Mouse (Mus musculus) intestine, postnatal 0 days (tissue): ENCODE data around the gene Asb8. TPM values are rescaled to one million over a fixed set of nuclear protein-coding genes. Genes with fewer than 3 reads are reported as not detected.

ENCODE experiments used
- ATAC-seq: fragments of 200-750 bp; cut with Nextera tagmentation; 2 replicates; pipeline ENCODE4 v1.8.0; 2017; ENCODE audit warnings: mild to moderate bottlenecking, moderate TSS enrichment, moderate library complexity
- H3K27ac ChIP-seq: fragments of 300-500 bp; sonication (generic); 2 replicates; pipeline ENCODE4 v1.5.1; 2014; ENCODE audit warnings: mild to moderate bottlenecking, low read depth, low read length, moderate library complexity
- H3K27me3 ChIP-seq: fragments of 300-500 bp; sonication (generic); replicated peaks from 2 replicates; pipeline ENCODE4 v1.6.1; 2014; ENCODE audit warnings: low read length, mixed read lengths; ENCODE audit not compliant: control insufficient read depth, insufficient read depth
- H3K36me3 ChIP-seq: fragments of 300-500 bp; sonication (generic); 2 replicates; pipeline ENCODE4 v1.6.1; 2014; ENCODE audit warnings: mild to moderate bottlenecking, moderate library complexity; ENCODE audit not compliant: control insufficient read depth, insufficient read depth
- H3K4me1 ChIP-seq: fragments of 300-500 bp; sonication (generic); replicated peaks from 2 replicates; pipeline ENCODE4 v1.6.1; 2014; ENCODE audit warnings: antibody characterized with exemption, low read length, mixed read lengths; ENCODE audit not compliant: control insufficient read depth, insufficient read depth
- H3K4me2 ChIP-seq: fragments of 300-500 bp; sonication (generic); replicated peaks from 2 replicates; pipeline ENCODE4 v1.6.1; 2014; ENCODE audit warnings: low read depth, mild to moderate bottlenecking, moderate library complexity
- H3K4me3 ChIP-seq: fragments of 300-500 bp; sonication (generic); 2 replicates; pipeline ENCODE4 v1.5.1; 2014; ENCODE audit warnings: low read depth, low read length
- H3K9ac ChIP-seq: fragments of 300-500 bp; sonication (generic); 2 replicates; pipeline ENCODE4 v1.6.1; 2014; ENCODE audit warnings: mild to moderate bottlenecking, low read depth, low read length
- H3K9me3 ChIP-seq: fragments of 300-500 bp; sonication (generic); 2 replicates; pipeline ENCODE4 v1.6.1; 2016; ENCODE audit warnings: mixed run types; ENCODE audit not compliant: control insufficient read depth
- CTCF ChIP-seq: sonication (generic); IDR thresholded peaks from 2 replicates; pipeline ENCODE4 v1.5.1; 2016; ENCODE audit warnings: low read depth, mild to moderate bottlenecking, control low read depth, antibody characterized with exemption, moderate library complexity
- WGBS: fragments of 180-500 bp; shearing (Covaris S2); extraction: QIAGEN DNeasy Blood & Tissue Kit; methylation state at CpG from one replicate; pipeline ENCODE4 v1.1.7; 2014; 5-methylcytosine and 5-hydroxymethylcytosine counted together
- polyA plus RNA-seq: library from polyadenylated mRNA; unstranded; fragments of >200 nt; fragmentation: Nextera tagmentation; extraction: Ambion mirVana; gene quantifications from 2 replicates; pipeline ENCODE4 v1.2.1, GENCODE M21; 2015

The Asb8 gene
- polyA plus RNA-seq = 41.9 and 46.6 TPM in 2 replicates

- H3K4me3 ChIP-seq = no peak within 1 kb of the TSS
- no peak within 1 kb of the TSS for H3K27ac ChIP-seq
- no peaks in the 10 kb centered on the region for H3K4me1 ChIP-seq
- WGBS = 83% methylated on average over 5 of the region's 5 CpGs
- no peak for TF ChIP-seq CTCF
- no peak within 1 kb of the TSS for H3K9ac ChIP-seq
- H3K27me3 ChIP-seq = peaks cover 42% of the 10 kb centered on the region
- no peak within 1 kb of the TSS for H3K4me2 ChIP-seq
- H3K36me3 ChIP-seq = no peaks in the 10 kb centered on the region
- ATAC-seq = no peak
- no peaks in the 10 kb centered on the region for H3K9me3 ChIP-seq
These were observed at the start of gene Asb8 for GRCm38 (mm10) chr15:98165525-98165924. Gene Asb8 (minus strand): TSS chr15:98165625.

GRCm38 (mm10) chr15:98214130-98214529 lies 48.7 kb upstream of the Asb8 start:
- ATAC-seq = no peak
- no peak for TF ChIP-seq CTCF
- 60% methylated on average over 5 of the region's 5 CpGs for WGBS

GRCm38 (mm10) chr15:98213336-98213870 lies 48.0 kb upstream of the Asb8 start:
- H3K4me2 ChIP-seq = no peak overlapping the region
- H3K4me3 ChIP-seq = no peak overlapping the region
- H3K27me3 ChIP-seq = no peaks in the 10 kb centered on the region
- H3K9me3 ChIP-seq = no peaks in the 10 kb centered on the region
- no peak overlapping the region for H3K9ac ChIP-seq
- ATAC-seq = no peak
- no peak overlapping the region for H3K27ac ChIP-seq
- no peak for TF ChIP-seq CTCF
- WGBS = 70% methylated on average over 5 of the region's 5 CpGs
- no peaks in the 10 kb centered on the region for H3K36me3 ChIP-seq
- H3K4me1 ChIP-seq = no peaks in the 10 kb centered on the region

More at GRCm38 (mm10) chr15:98214130-98214529, 48.7 kb upstream of the Asb8 start:
- Histone ChIP-seq H3K4me2 (no peak overlapping the region), H3K4me3 (no peak overlapping the region), H3K27ac (no peak overlapping the region), H3K4me1 (no peaks in the 10 kb centered on the region), H3K9ac (no peak overlapping the region), H3K36me3 (no peaks in the 10 kb centered on the region), H3K27me3 (no peaks in the 10 kb centered on the region), H3K9me3 (no peaks in the 10 kb centered on the region)

GRCm38 (mm10) chr15:98209676-98210075 lies 44.3 kb upstream of the Asb8 start:
- Histone ChIP-seq H3K9ac (no peak overlapping the region), H3K9me3 (no peaks in the 10 kb centered on the region), H3K4me1 (no peaks in the 10 kb centered on the region), H3K27me3 (no peaks in the 10 kb centered on the region), H3K4me3 (no peak overlapping the region), H3K36me3 (no peaks in the 10 kb centered on the region), H3K27ac (no peak overlapping the region), H3K4me2 (no peak overlapping the region)
- TF ChIP-seq CTCF = no peak
- WGBS = 68% methylated on average over 7 of the region's 7 CpGs
- no peak for ATAC-seq

GRCm38 (mm10) chr15:98195442-98195841 lies 30.0 kb upstream of the Asb8 start, which contains the start of gene Olfr288:
Gene Olfr288 (minus strand): TSS chr15:98195542.
- no peaks in the 10 kb centered on the region for H3K27me3 ChIP-seq
- 53% methylated on average over 3 of the region's 3 CpGs for WGBS
- ATAC-seq = no peak
- no peak within 1 kb of the TSS for H3K27ac ChIP-seq
- no peak within 1 kb of the TSS for H3K4me2 ChIP-seq
- H3K9ac ChIP-seq = no peak within 1 kb of the TSS
- H3K4me1 ChIP-seq = no peaks in the 10 kb centered on the region
- no peak for TF ChIP-seq CTCF
- no peaks in the 10 kb centered on the region for H3K9me3 ChIP-seq
- no peaks in the 10 kb centered on the region for H3K36me3 ChIP-seq
- H3K4me3 ChIP-seq = no peak within 1 kb of the TSS

- H3K36me3 ChIP-seq = no peaks in the 10 kb centered on the region
- no peak for ATAC-seq
- no peaks in the 10 kb centered on the region for H3K4me1 ChIP-seq
- H3K4me3 ChIP-seq = no peak overlapping the region
- no peak overlapping the region for H3K9ac ChIP-seq
- no peak for TF ChIP-seq CTCF
- no peaks in the 10 kb centered on the region for H3K9me3 ChIP-seq
- H3K27ac ChIP-seq = no peak overlapping the region
- WGBS = 49% methylated on average over 4 of the region's 4 CpGs
- H3K4me2 ChIP-seq = no peak overlapping the region
- 0 out of 2 replicates have a peak, but pooled peaks cover 9% of the 10 kb centered on the region for H3K27me3 ChIP-seq
These were observed 19.0 kb upstream of the Asb8 start for GRCm38 (mm10) chr15:98184456-98184855.
